Mouse (Mus musculus) megakaryocyte, embryonic 14.5 days (primary cell): ENCODE data around the gene Syce1l.

Experiments
- FLI1 ChIP-seq: IDR thresholded peaks from 2 replicates; pipeline ENCODE4 v1.6.1; 2012; ENCODE audit warnings: low read length, inconsistent platforms, mixed read lengths
- GATA1 ChIP-seq: IDR thresholded peaks from 3 replicates; pipeline ENCODE4 v1.6.1; 2012; ENCODE audit warnings: mixed read lengths, low read length, inconsistent platforms, borderline replicate concordance

GRCm38 (mm10) chr8:113656681-113657298, 13.8 kb downstream of the Syce1l start:
- TF ChIP-seq GATA1 (no peak), FLI1 (no peak)
